Mouse (Mus musculus) forebrain, embryonic 15.5 days (tissue): ENCODE data around the gene Slc25a11. TPM values are rescaled to one million over a fixed set of nuclear protein-coding genes. Genes with fewer than 3 reads are reported as not detected.

Experiments used
- ATAC-seq: fragments of 200-750 bp; cut with Nextera tagmentation; replicated peaks from 2 replicates; pipeline ENCODE4 v1.8.0; 2017; ENCODE audit warnings: mild to moderate bottlenecking, moderate TSS enrichment, moderate library complexity
- H3K27ac ChIP-seq: fragments of 300-500 bp; sonication (generic); replicated peaks from 2 replicates; pipeline ENCODE4 v1.5.1; 2015; ENCODE audit warnings: mild to moderate bottlenecking, inconsistent platforms
- H3K27me3 ChIP-seq: fragments of 300-500 bp; sonication (generic); 2 replicates; pipeline ENCODE4 v1.6.1; 2015; ENCODE audit warnings: inconsistent platforms
- H3K36me3 ChIP-seq: fragments of 300-500 bp; sonication (generic); 2 replicates; pipeline ENCODE4 v1.6.1; 2015; ENCODE audit warnings: mild to moderate bottlenecking, inconsistent platforms
- H3K4me1 ChIP-seq: fragments of 300-500 bp; sonication (generic); 2 replicates; pipeline ENCODE4 v1.6.1; 2015; ENCODE audit warnings: inconsistent platforms
- H3K4me2 ChIP-seq: fragments of 300-500 bp; sonication (generic); replicated peaks from 2 replicates; pipeline ENCODE4 v1.6.1; 2015; ENCODE audit warnings: mild to moderate bottlenecking, inconsistent platforms
- H3K4me3 ChIP-seq: fragments of 300-500 bp; sonication (generic); 2 replicates; pipeline ENCODE4 v1.5.1; 2015; ENCODE audit warnings: mild to moderate bottlenecking, inconsistent platforms
- H3K9ac ChIP-seq: fragments of 300-500 bp; sonication (generic); replicated peaks from 2 replicates; pipeline ENCODE4 v1.6.1; 2015; ENCODE audit warnings: mild to moderate bottlenecking, inconsistent platforms
- H3K9me3 ChIP-seq: fragments of 300-500 bp; sonication (generic); 2 replicates; pipeline ENCODE4 v1.6.1; 2016; ENCODE audit warnings: inconsistent platforms
- WGBS: fragments of 180-500 bp; shearing (Covaris S2); methylation state at CpG from one replicate; pipeline ENCODE4 v1.1.7; 2015; ENCODE audit warnings: mixed read lengths; 5-methylcytosine and 5-hydroxymethylcytosine counted together
- polyA plus RNA-seq: library from polyadenylated mRNA; unstranded; fragments of >200 nt; fragmentation: Nextera tagmentation; extraction: Ambion mirVana; gene quantifications from 2 replicates; pipeline ENCODE4 v1.2.1, GENCODE M21; 2015

Gene Slc25a11
- polyA plus RNA-seq, 1 experiment from 2014 or later: 168 TPM

DNA sequence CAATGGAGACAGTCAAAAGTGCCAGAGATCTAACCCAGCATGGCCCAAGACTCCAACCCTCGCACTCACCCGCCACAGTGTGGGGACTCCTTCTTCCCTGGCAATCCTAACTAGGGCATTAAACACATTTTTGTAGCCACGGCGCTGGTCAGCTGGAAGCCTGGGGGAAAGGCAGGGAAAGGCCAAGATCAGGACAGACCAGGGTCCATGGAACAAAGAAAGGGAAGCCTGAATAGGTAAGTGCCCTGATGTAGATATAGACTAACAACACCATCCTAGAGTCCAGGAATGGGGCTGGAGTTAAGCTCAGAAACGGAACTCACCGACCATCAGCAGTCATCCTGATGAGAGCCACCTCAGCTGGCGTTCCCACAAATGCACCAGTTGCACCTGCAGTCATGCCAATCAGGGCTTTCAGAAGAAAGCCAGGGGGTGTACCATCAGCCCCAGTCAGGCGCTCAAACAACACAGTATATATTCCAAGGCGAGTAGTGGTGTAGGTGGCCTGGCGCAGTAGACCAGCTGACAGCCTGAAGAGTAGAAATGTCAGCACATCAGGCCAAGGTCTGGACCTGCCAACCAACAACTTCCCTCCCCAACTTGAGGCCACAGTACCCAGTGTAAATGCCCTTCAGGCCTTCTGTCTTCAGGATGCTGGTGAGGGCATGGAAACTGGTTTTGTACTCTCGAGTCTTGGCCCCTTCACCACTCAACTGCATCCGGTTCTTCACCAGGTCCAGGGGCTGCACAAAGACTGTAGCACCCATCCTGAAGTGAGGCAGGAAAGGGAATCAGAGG lies 1.6 kb downstream of the Slc25a11 start:
- peaks cover 36% of the 10 kb centered on the region for H3K36me3 ChIP-seq

DNA sequence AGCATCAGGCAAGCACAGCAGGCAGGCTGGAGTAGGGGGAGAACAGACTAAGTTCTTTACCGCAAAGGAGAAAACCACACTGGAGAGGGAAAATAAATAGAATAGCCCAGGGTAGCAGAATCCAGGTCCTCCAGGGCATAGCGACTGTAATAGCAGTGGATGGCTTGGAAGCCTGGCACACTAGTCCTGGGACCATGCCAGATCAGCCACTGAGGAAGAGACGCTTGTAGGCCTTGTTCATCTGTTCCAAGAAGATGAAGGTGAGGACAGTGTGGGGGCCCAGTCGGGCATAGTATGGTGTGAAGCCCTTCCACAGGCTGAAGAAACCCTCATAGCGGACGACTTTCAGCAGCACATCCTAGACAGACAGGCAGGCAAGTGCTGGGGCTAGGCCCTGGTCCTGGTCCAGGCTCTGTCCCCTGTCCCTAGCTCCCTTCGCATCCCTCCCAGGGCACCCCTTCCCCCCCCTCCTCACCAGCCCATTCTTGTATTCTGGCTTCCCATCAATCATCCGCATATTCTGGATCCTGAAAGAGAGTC lies 2.6 kb downstream of the Slc25a11 start:
- Histone ChIP-seq H3K36me3 (peaks cover 26% of the 10 kb centered on the region), H3K4me1 (peaks cover 35% of the 10 kb centered on the region), H3K27ac (no peak overlapping the region), H3K9me3 (no peaks in the 10 kb centered on the region), H3K4me3 (no peak overlapping the region), H3K4me2 (no peak overlapping the region), H3K27me3 (no peaks in the 10 kb centered on the region), H3K9ac (no peak overlapping the region)
- 95% methylated on average over 8 of the region's 8 CpGs for WGBS
- no peak for ATAC-seq

More for the DNA sequence above, 1.6 kb downstream of the Slc25a11 start:
- Histone ChIP-seq H3K4me3 (peak overlapping the region; percentile 65), H3K4me2 (peak overlapping the region; percentile 75), H3K9ac (peak overlapping the region; percentile 87), H3K9me3 (no peaks in the 10 kb centered on the region), H3K27me3 (no peaks in the 10 kb centered on the region), H3K27ac (no peak overlapping the region), H3K4me1 (peaks cover 37% of the 10 kb centered on the region)
- 89% methylated on average over 12 of the region's 12 CpGs for WGBS
- ATAC-seq: no peak

DNA sequence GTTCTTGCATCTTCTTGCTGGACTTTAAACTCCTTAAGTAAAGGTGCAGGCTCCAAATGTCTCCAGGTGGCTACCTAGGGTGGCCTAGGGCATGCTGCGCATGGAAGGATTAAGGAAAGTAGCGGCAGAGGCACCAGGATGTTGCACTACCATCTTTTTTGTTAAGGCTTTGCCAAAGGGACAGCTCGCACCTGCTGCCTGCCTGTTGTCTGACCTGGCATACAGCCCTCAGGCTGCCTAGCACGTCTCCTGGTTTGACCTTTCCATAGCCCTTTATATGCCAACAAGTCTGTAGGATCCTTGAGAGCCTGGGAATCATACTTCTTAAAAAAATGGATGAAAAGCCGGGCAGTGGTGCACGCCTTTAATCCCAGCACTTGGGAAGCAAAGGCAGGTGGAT lies 4.2 kb downstream of the Slc25a11 start:
- 90% methylated on average over 6 of the region's 6 CpGs for WGBS
- Histone ChIP-seq H3K27ac (no peak overlapping the region), H3K4me3 (no peak overlapping the region), H3K9ac (no peak overlapping the region), H3K9me3 (no peaks in the 10 kb centered on the region), H3K4me2 (no peak overlapping the region), H3K36me3 (peaks cover 17% of the 10 kb centered on the region), H3K4me1 (peaks cover 19% of the 10 kb centered on the region), H3K27me3 (no peaks in the 10 kb centered on the region)
- ATAC-seq: no peak

DNA sequence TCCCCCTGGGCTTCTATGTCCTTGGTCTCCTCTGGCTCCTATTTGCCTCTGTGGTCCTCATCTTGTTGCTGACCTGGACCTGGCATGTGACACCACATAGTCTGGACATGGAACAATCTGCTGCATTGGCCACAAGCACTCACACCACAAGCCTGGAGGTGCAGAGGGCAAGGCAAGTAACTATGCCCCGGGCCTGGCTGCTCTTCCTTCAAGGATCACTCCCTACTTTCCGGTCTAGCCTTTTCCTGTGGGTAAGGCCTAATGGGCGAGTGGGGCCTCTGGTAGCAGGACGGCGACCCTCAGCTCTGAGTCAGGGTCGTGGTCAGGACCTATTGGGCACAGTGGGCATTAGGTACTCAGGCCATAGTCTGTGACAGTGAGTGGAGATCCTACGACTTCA lies 6.0 kb downstream of the Slc25a11 start:
- Histone ChIP-seq H3K27me3 (no peaks in the 10 kb centered on the region), H3K9ac (no peak overlapping the region), H3K4me2 (no peak overlapping the region), H3K27ac (no peak overlapping the region), H3K9me3 (no peaks in the 10 kb centered on the region), H3K36me3 (peaks cover 17% of the 10 kb centered on the region), H3K4me1 (peaks cover 13% of the 10 kb centered on the region), H3K4me3 (no peak overlapping the region)
- 84% methylated on average over 7 of the region's 7 CpGs for WGBS
- ATAC-seq: no peak

DNA sequence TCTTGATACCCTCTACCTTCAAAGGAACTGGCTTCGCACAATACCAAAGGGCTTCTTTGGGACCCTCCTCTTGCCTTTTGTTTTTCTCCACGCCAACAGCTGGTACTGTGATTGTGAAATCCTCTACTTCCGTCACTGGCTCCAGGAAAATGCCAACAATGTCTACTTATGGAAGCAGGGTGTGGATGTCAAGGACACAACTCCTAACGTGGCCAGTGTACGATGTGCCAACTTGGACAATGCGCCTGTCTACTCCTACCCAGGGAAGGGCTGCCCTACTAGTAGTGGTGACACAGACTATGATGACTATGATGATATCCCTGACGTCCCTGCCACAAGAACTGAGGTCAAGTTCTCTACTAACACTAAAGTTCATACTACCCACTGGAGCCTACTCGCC lies 7.3 kb downstream of the Slc25a11 start:
- Histone ChIP-seq H3K36me3 (peaks cover 15% of the 10 kb centered on the region), H3K4me1 (peaks cover under 1% of the 10 kb centered on the region; the same call in 1 of the 2 replicates), H3K9me3 (no peaks in the 10 kb centered on the region), H3K9ac (no peak overlapping the region), H3K4me2 (no peak overlapping the region), H3K4me3 (no peak overlapping the region), H3K27me3 (no peaks in the 10 kb centered on the region), H3K27ac (no peak overlapping the region)
- 87% methylated on average over 8 of the region's 8 CpGs for WGBS
- no peak for ATAC-seq

DNA sequence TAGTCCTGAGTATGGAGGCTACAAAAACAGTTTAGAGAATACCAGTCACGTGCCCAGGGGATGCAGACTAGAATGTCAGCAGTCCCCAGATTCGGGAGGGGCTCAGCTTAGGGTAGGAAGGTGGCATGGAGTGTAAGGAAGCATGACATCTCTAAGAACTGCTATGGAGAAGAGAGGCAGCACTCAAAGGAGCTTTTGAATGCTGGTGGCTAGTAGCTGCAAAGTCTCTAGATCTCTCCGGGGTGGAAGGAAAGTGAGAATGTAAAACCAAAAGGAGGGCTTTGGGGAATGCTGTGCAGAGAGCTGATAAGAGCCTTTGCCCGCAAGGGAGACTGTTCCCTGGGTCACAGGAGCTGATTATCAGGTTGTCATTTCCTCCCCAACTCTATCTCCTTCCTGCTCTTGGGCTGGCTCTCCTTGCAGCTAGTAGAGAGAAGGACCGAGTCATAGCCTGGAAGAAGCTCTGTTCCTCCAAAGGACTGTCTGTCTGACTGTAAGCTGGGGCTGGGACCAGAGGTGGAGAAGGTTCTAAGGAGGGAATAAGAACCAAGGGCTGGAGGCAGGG lies 8.5 kb downstream of the Slc25a11 start, which contains the start of gene Gp1ba:
Gene Gp1ba, plus strand, starts transcription at position 409 of the 565 bp plus-strand sequence.
- ATAC-seq: no peak
- no peaks in the 10 kb centered on the region for H3K4me1 ChIP-seq
- WGBS: 59% methylated on average over 5 of the region's 5 CpGs
- no peak within 1 kb of the TSS for H3K9ac ChIP-seq
- H3K9me3 ChIP-seq: no peaks in the 10 kb centered on the region
- no peak within 1 kb of the TSS for H3K4me2 ChIP-seq
- H3K36me3 ChIP-seq: 0 out of 2 replicates have a peak, but pooled peaks cover 5% of the 10 kb centered on the region
- no peak within 1 kb of the TSS for H3K27ac ChIP-seq
- no peaks in the 10 kb centered on the region for H3K27me3 ChIP-seq
- no peak within 1 kb of the TSS for H3K4me3 ChIP-seq

DNA sequence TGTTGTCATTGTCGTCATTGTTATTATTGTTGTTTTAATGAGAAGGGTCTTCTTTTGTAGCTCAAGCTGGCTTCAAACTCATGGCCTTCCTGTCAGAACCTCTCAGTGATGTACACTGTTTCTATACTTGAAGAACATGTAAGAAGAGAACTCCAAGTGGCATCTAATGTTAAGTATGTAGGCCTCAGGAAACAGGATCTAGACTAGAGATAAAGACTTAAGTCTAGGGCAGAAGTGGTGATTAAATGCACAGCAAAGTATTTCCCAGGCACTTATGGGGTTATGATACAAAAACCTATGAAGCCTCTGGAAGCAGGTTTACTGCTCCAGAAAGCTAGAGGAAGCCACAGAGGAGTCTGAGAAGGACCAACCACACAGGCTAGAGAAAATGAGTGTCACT lies 9.0 kb downstream of the Slc25a11 start:
- H3K36me3 ChIP-seq: 0 out of 2 replicates have a peak, but pooled peaks cover 5% of the 10 kb centered on the region
- no peaks in the 10 kb centered on the region for H3K27me3 ChIP-seq
- no peak overlapping the region for H3K9ac ChIP-seq
- H3K4me1 ChIP-seq: no peaks in the 10 kb centered on the region
- ATAC-seq: no peak
- WGBS: 86% methylated on average over 1 of the region's 1 CpGs
- H3K27ac ChIP-seq: no peak overlapping the region
- H3K4me2 ChIP-seq: no peak overlapping the region
- H3K9me3 ChIP-seq: no peaks in the 10 kb centered on the region
- no peak overlapping the region for H3K4me3 ChIP-seq

DNA sequence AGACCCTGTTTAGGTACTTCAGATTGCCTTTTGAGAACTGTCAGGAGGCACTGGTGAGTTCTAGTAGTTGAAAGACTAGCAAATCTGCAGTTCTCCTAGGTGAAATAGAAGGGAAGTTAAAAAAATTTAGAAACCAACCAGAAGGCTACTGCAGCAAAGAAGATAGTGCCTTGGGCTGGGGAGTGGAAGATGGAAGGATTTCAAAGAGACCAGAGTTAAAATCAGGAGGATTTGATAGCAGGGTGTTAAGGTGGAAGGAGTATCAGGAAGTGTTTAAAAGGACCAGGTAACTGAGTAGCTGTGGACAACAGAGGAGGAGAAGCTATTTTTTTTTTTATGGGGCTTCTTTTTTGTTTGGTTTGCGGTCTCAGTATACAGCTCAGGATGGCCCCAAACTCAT lies 9.5 kb downstream of the Slc25a11 start:
- Histone ChIP-seq H3K9me3 (no peaks in the 10 kb centered on the region), H3K9ac (no peak overlapping the region), H3K27ac (no peak overlapping the region), H3K4me3 (no peak overlapping the region), H3K4me1 (no peaks in the 10 kb centered on the region), H3K36me3 (0 out of 2 replicates have a peak, but pooled peaks cover under 1% of the 10 kb centered on the region), H3K4me2 (no peak overlapping the region), H3K27me3 (no peaks in the 10 kb centered on the region)
- WGBS: 85% methylated on average over 1 of the region's 1 CpGs
- no peak for ATAC-seq

DNA sequence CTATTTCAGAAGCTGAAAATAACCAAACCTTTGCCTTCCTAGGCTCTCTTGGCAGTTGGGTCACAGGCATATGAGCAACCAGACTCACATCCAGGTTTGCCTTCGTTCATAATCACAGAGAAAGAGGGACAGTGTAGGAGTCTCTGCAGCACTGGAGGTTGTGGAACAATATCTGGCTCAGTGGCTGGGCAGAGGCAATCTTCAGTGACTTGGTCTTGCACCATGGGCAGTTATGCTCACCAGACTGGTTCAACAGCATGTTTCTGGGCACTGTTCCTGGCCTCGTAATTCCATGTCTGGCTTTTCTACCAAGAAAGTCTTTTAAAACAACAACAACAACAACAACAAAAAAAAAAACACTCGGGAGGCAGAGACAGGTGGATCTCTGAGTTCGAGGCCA lies 11.7 kb downstream of the Slc25a11 start:
- no peak overlapping the region for H3K4me3 ChIP-seq
- H3K9ac ChIP-seq: no peak overlapping the region
- no peaks in the 10 kb centered on the region for H3K4me1 ChIP-seq
- H3K27me3 ChIP-seq: no peaks in the 10 kb centered on the region
- WGBS: 78% methylated on average over 4 of the region's 4 CpGs
- H3K4me2 ChIP-seq: no peak overlapping the region
- ATAC-seq: no peak
- no peaks in the 10 kb centered on the region for H3K9me3 ChIP-seq
- no peak overlapping the region for H3K27ac ChIP-seq
- no peaks in the 10 kb centered on the region for H3K36me3 ChIP-seq

DNA sequence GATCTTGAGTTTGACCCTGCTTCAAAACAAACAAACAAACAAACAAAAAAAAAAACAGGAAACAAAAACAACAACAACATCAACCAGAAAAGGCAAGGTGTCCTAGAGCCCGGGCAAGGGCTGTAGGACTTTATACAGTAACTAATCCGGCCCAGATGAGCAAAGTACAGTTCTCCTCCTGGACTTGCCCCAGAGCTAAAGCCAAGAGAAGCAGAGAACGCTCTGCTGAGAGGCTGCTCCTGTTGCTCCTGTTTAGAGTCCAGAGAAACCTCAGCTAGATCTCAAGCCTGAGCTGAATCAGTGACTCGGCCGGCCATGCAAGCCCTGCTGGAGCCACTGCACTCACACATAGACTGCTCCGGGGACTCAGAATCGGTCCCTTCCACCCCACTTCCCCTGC lies 17.1 kb downstream of the Slc25a11 start:
- Histone ChIP-seq H3K27ac (no peak overlapping the region), H3K4me2 (no peak overlapping the region), H3K9ac (no peak overlapping the region), H3K4me3 (no peak overlapping the region), H3K9me3 (no peaks in the 10 kb centered on the region), H3K27me3 (no peaks in the 10 kb centered on the region), H3K4me1 (no peaks in the 10 kb centered on the region), H3K36me3 (no peaks in the 10 kb centered on the region)
- ATAC-seq: no peak
- 73% methylated on average over 7 of the region's 7 CpGs for WGBS

DNA sequence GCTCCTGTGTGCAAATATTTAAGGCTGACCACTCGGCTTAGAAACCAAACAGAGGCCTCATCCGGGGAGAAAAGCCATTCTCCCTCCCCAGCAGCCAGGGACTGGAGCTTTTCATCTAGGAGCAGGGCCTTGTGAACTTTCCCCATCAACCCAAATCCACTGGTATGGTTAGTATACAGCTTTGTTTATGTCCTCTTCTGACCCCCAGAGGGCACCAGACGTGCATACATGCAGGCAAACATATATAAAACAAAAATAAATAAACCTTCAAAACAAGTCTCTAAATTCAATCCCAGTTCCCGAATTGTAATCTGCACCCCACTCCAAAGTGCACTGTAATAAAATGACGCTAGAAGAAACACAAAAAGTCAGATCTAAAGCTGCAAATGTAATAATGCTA lies 17.7 kb downstream of the Slc25a11 start:
- Histone ChIP-seq H3K4me3 (no peak overlapping the region), H3K9me3 (no peaks in the 10 kb centered on the region), H3K4me2 (no peak overlapping the region), H3K9ac (no peak overlapping the region), H3K4me1 (no peaks in the 10 kb centered on the region), H3K27me3 (no peaks in the 10 kb centered on the region), H3K27ac (no peak overlapping the region), H3K36me3 (no peaks in the 10 kb centered on the region)
- ATAC-seq: no peak
- WGBS: 60% methylated on average over 5 of the region's 5 CpGs

DNA sequence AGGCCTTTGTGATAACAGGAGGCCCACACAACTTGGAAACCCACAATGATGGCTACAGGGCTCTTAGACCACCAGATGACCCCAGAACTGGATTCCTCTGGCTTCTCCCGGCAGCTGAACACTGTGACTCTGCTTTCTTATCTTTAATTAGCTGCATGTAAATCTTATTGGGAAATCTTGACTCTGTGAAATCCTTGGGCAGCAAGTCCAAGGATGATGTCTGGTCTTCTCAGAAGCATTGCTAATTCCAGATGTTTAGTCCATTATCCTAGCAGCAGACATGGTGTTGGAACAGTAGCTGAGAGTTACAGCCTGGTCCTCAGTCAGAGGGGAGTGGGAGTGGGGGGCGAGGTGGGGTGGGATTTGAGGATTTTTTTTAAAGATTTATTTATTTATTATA lies 18.8 kb downstream of the Slc25a11 start:
- ATAC-seq: no peak
- H3K9me3 ChIP-seq: no peaks in the 10 kb centered on the region
- no peak overlapping the region for H3K9ac ChIP-seq
- no peak overlapping the region for H3K27ac ChIP-seq
- no peak overlapping the region for H3K4me3 ChIP-seq
- 81% methylated on average over 2 of the region's 2 CpGs for WGBS
- no peak overlapping the region for H3K4me2 ChIP-seq
- H3K4me1 ChIP-seq: no peaks in the 10 kb centered on the region
- H3K27me3 ChIP-seq: no peaks in the 10 kb centered on the region
- no peaks in the 10 kb centered on the region for H3K36me3 ChIP-seq
